Mouse (Mus musculus): Measurements from ENCODE around the gene Rnf157. TPM values are rescaled to one million over a fixed set of nuclear protein-coding genes. Genes with fewer than 3 reads are reported as not detected.
A peak's percentile ranks its signal among the peaks of the same experiment; 100 is the strongest.

The Rnf157 gene
- polyA plus RNA-seq, 1 experiment from 2014 or later: 16.8 TPM

GRCm38 (mm10) chr11:116445596-116446307 is 32.9 kb upstream of the Rnf157 start:
- 17% methylated on average over 16 of the region's 16 CpGs for WGBS
- peak overlapping the region; percentile 36 for H3K4me2 ChIP-seq

GRCm38 (mm10) chr11:116443935-116444334 is 31.1 kb upstream of the Rnf157 start:
- Histone ChIP-seq H3K4me2 (no peak overlapping the region), H3K27ac (ENCODE audit: low read depth) (no peak overlapping the region), H3K9me3 (ENCODE audit: low read depth, low read length) (no peaks in the 10 kb centered on the region), H3K4me3 (ENCODE audit: low read depth, low read length) (no peak overlapping the region), H3K9ac (no peak overlapping the region), H3K27me3 (ENCODE audit: insufficient read depth, low read length) (peaks cover 12% of the 10 kb centered on the region; the same call in 1 of the 2 replicates), H3K4me1 (ENCODE audit: insufficient read depth) (no peaks in the 10 kb centered on the region), H3K36me3 (ENCODE audit: insufficient read depth) (peaks cover 15% of the 10 kb centered on the region)
- DNase-seq (no peak), ATAC-seq (ENCODE audit: insufficient read depth) (no peak)
- 80% methylated on average over 6 of the region's 6 CpGs for WGBS
- TF ChIP-seq CTCF (IDR thresholded peaks at IDR 0.05; ENCODE audit: low read depth): no peak

More at GRCm38 (mm10) chr11:116445596-116446307, 32.9 kb upstream of the Rnf157 start:
- Histone ChIP-seq H3K4me3 (ENCODE audit: low read depth, low read length) (no peak overlapping the region), H3K27ac (ENCODE audit: low read depth) (no peak overlapping the region), H3K9me3 (ENCODE audit: low read depth, low read length) (no peaks in the 10 kb centered on the region), H3K36me3 (ENCODE audit: insufficient read depth) (no peaks in the 10 kb centered on the region), H3K4me1 (ENCODE audit: insufficient read depth) (no peaks in the 10 kb centered on the region), H3K9ac (no peak overlapping the region; the same call in 1 of the 2 replicates), H3K27me3 (ENCODE audit: insufficient read depth, low read length) (peaks cover 12% of the 10 kb centered on the region; the same call in 1 of the 2 replicates)
- peak; percentile 98 for TF ChIP-seq CTCF (IDR thresholded peaks at IDR 0.05; ENCODE audit: low read depth)
- peak; percentile 71 for ATAC-seq (ENCODE audit: insufficient read depth)
- peak; percentile 97 for DNase-seq

- H3K4me3 ChIP-seq (ENCODE audit: low read depth, low read length): no peak overlapping the region
- peaks cover 12% of the 10 kb centered on the region; the same call in 1 of the 2 replicates for H3K27me3 ChIP-seq (ENCODE audit: insufficient read depth, low read length)
- H3K4me2 ChIP-seq: no peak overlapping the region
- H3K9ac ChIP-seq: no peak overlapping the region
- ATAC-seq (ENCODE audit: insufficient read depth) (no peak), DNase-seq (no peak)
- H3K9me3 ChIP-seq (ENCODE audit: low read depth, low read length): no peaks in the 10 kb centered on the region
- TF ChIP-seq CTCF (IDR thresholded peaks at IDR 0.05; ENCODE audit: low read depth): no peak
- peaks cover 17% of the 10 kb centered on the region for H3K36me3 ChIP-seq (ENCODE audit: insufficient read depth)
- no peak overlapping the region for H3K27ac ChIP-seq (ENCODE audit: low read depth)
- no peaks in the 10 kb centered on the region for H3K4me1 ChIP-seq (ENCODE audit: insufficient read depth)
- 79% methylated on average over 6 of the region's 6 CpGs for WGBS
Observed at GRCm38 (mm10) chr11:116443311-116443710, 30.5 kb upstream of the Rnf157 start.

GRCm38 (mm10) chr11:116442867-116443177 is 30.0 kb upstream of the Rnf157 start:
- H3K4me3 ChIP-seq (ENCODE audit: low read depth, low read length): no peak overlapping the region
- peaks cover 12% of the 10 kb centered on the region; the same call in 1 of the 2 replicates for H3K27me3 ChIP-seq (ENCODE audit: insufficient read depth, low read length)
- H3K36me3 ChIP-seq (ENCODE audit: insufficient read depth): peaks cover 17% of the 10 kb centered on the region
- DNase-seq (no peak), ATAC-seq (ENCODE audit: insufficient read depth) (no peak)
- no peak overlapping the region for H3K4me2 ChIP-seq
- no peaks in the 10 kb centered on the region for H3K4me1 ChIP-seq (ENCODE audit: insufficient read depth)
- TF ChIP-seq CTCF (IDR thresholded peaks at IDR 0.05; ENCODE audit: low read depth): no peak
- no peak overlapping the region for H3K9ac ChIP-seq
- WGBS: 46% methylated on average over 6 of the region's 6 CpGs
- H3K27ac ChIP-seq (ENCODE audit: low read depth): no peak overlapping the region
- no peaks in the 10 kb centered on the region for H3K9me3 ChIP-seq (ENCODE audit: low read depth, low read length)

GRCm38 (mm10) chr11:116442129-116442866 is 29.5 kb upstream of the Rnf157 start:
- no peak overlapping the region for H3K27ac ChIP-seq (ENCODE audit: low read depth)
- H3K9me3 ChIP-seq (ENCODE audit: low read depth, low read length): no peaks in the 10 kb centered on the region
- H3K27me3 ChIP-seq (ENCODE audit: insufficient read depth, low read length): peaks cover 12% of the 10 kb centered on the region; the same call in 1 of the 2 replicates
- no peak for DNase-seq
- no peak overlapping the region for H3K4me3 ChIP-seq (ENCODE audit: low read depth, low read length)
- no peak for TF ChIP-seq CTCF (IDR thresholded peaks at IDR 0.05; ENCODE audit: low read depth)
- H3K4me1 ChIP-seq (ENCODE audit: insufficient read depth): no peaks in the 10 kb centered on the region
- H3K36me3 ChIP-seq (ENCODE audit: insufficient read depth): peaks cover 23% of the 10 kb centered on the region
- WGBS: 70% methylated on average over 15 of the region's 15 CpGs
- no peak overlapping the region for H3K9ac ChIP-seq
- ATAC-seq (ENCODE audit: insufficient read depth): no peak
- H3K4me2 ChIP-seq: no peak overlapping the region

GRCm38 (mm10) chr11:116440408-116441068 is 27.7 kb upstream of the Rnf157 start:
- Histone ChIP-seq H3K4me3 (ENCODE audit: low read depth, low read length) (no peak overlapping the region), H3K27ac (ENCODE audit: low read depth) (peak overlapping the region; percentile 2; the same call in 1 of the 2 replicates), H3K9ac (no peak overlapping the region), H3K9me3 (ENCODE audit: low read depth, low read length) (no peaks in the 10 kb centered on the region), H3K4me1 (ENCODE audit: insufficient read depth) (peaks cover 3% of the 10 kb centered on the region; the same call in 1 of the 2 replicates), H3K4me2 (no peak overlapping the region), H3K36me3 (ENCODE audit: insufficient read depth) (peaks cover 40% of the 10 kb centered on the region), H3K27me3 (ENCODE audit: insufficient read depth, low read length) (no peaks in the 10 kb centered on the region)
- no peak for ATAC-seq (ENCODE audit: insufficient read depth)
- peak; percentile 52 for DNase-seq
- WGBS: 56% methylated on average over 7 of the region's 7 CpGs
- TF ChIP-seq CTCF (IDR thresholded peaks at IDR 0.05; ENCODE audit: low read depth): no peak

Data from lung, embryonic 14.5 days (tissue).